Comparison of ENCODE assay signal across 13 mouse cellular contexts in the genomic region with DNA sequence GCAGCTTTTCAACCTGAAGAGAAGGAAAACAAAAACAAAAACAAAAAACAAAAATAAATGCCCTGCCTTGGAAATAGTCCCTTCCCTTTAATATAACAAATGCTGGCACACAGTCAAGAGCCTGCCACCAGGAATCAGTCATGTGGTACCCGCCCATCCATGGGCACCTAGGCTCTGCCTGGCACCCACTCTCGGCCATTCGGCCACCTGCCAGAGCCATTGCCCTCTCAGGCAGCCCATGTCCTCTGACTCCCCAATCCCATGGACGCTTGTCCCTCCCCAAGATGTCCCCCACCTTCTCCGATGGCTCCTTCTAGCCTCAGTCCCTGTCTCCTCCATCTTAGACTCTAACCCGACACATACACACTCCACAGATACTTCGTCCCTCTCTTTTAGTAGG.
"Had no signal": no experiment of that assay in that cellular context is flagged by ENCODE, and none has a peak within 500 bp of the region (broad histone marks: within the 10 kb centered on the region; RNA-seq: fewer than 3 reads in every experiment).

No protein-coding gene starts in this region.

- DNase-seq: kidney, adult 8-10 months; kidney, postnatal 10 days; kidney, postnatal 4 days; layer of hippocampus, postnatal 36 days; liver, embryonic 13.5 days; lung, adult 2 months; lung, postnatal 14 days; lung, postnatal 4 days; retina, postnatal 1 day; right cerebral cortex, postnatal 25 days; spleen, adult 18-20 months; thymus, postnatal 25 days had no signal

- ATAC-seq: midbrain, embryonic 15.5 days had no signal
